Mouse (Mus musculus) heart, adult 9 months (tissue): ENCODE measurements around the gene Gm8720.
"Not testable (repeated sequence)": the region's sequence is repeated elsewhere in the genome, so short reads cannot be mapped to it uniquely, and the experiment has no call there.

Experiments used
- DNase-seq, 2 experiments: peaks; one replicate each; pipeline ENCODE4 v3.0.0; 2022; ENCODE audit warnings: low spot score in 2 of 2

Gene Gm8720

DNA sequence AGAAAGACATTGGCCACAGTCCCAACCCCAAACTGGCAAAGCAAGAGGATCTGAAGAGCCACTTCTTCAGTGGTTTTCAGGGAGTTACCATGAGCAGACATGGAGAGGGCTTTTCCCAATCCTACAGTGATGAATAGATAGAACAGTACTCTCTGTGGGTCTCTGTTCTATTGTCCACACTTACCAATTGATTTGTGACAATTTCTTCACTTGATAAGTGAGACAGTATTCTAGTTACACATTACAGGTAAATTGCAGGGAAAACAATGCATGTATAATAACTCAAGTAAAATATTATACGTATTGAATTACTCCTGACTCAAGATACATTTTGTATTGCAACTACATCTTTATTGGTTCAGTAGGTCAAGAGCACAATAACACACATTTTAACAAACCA is at the start of gene Gm8720:
Gene Gm8720, minus strand, starts transcription at position 101 of the 400 bp plus-strand sequence.
- DNase-seq, result not testable (repeated sequence)

DNA sequence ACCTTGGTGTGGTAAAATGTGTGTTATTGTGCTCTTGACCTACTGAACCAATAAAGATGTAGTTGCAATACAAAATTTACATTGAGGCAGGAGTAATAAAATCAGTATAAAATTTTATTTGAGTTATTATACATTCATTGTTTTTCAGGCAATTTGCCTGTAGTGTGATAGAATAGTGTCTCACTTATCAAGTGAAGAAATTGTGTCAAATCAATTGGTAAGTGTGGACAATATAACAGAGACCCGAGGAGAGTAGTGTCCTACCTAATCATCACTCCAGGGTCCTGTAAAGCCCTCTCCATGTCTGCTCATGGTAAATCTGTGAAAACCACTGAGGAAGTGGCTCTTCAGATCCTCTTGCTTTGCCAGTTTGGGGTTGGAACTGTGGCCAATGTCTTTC is 12.0 kb downstream of the Gm8720 start, which contains the start of gene Vmn1r163:
Gene Vmn1r163, plus strand, starts transcription at position 301 of the 400 bp plus-strand sequence.
- not testable (repeated sequence) for DNase-seq

DNA sequence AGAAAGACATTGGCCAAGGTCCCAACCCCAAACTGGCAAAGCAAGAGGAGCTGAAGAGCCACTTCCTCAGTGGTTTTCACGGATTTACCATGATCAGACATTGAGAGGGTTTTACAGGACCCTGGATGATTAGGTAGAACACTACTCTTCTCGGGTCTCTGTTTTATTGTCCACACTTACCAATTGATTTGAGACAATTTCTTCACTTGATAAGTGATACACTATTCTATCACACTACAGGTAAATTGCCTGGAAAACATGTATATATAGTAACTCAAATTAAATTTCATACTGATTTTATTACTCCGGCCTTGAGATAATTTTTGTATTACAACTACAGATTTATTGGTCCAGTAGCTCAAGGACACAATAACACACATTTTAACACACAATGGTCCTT is 47.4 kb downstream of the Gm8720 start, which contains the start of gene Gm4216:
Gene Gm4216, minus strand, starts transcription at position 101 of the 400 bp plus-strand sequence.
- DNase-seq, result not testable (repeated sequence)
